Mouse (Mus musculus) testis, postnatal 10 days (tissue): ENCODE measurements around the gene Wtip.
"Not testable (repeated sequence)": the region's sequence is repeated elsewhere in the genome, so short reads cannot be mapped to it uniquely, and the experiment has no call there.

Source experiments
- DNase-seq: peaks from one replicate; pipeline ENCODE4 v3.0.0; 2021; ENCODE audit warnings: low spot score

The Wtip gene

DNA sequence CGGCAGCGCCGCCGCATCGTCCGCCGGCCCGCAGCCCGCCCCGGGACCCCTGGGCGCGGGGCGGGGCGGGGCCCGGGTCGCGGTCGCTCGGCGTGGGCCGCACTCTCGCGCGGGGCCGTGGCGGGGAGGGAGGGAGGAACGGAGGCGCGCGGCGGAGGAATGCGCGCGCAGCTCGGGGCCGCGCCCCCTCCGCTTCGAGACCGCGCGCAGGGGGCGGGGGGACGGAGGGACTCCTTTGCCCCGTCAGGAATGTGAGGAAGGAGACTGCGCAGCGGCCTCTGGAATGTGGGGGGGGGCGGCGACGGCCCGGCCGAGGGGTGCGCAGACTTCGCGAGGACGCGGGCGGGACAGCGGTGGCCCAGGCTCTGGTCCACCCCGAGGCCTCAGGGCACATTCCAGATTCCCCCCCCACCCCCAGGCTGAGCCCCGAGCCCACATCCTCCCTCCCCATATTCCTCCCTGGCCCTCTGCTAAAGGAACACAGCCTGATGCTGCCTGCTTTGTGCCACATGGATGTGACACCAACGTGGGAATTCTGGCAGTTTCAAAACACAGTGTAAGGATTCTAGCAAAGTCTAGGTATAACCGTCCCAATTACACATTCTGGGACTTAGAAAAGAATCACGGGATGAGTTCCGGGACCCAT lies at the start of gene Wtip:
Gene Wtip (minus strand): TSS at position 152 of the 646 bp plus-strand sequence.
- peak; percentile 93 for DNase-seq

DNA sequence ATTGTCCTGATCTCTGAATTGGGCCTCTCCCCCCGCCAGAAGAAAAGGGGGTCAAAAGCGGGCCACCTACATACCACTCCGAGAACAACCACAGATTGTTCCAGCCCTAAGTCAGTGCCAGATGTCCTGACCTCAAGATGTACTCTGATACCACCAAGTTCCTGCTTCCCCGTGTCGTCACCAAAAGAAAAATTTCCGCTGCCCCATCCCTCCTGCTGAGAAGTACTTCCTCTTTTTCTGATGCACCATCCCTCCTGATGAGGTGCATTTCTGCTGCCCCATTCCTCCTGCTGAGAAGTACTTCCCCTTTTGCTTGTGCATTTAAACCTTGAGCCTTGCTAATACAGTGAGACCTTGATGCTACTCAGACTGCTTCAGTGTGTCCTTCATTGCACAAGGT lies 43.2 kb upstream of the Wtip start:
- DNase-seq = not testable (repeated sequence)

DNA sequence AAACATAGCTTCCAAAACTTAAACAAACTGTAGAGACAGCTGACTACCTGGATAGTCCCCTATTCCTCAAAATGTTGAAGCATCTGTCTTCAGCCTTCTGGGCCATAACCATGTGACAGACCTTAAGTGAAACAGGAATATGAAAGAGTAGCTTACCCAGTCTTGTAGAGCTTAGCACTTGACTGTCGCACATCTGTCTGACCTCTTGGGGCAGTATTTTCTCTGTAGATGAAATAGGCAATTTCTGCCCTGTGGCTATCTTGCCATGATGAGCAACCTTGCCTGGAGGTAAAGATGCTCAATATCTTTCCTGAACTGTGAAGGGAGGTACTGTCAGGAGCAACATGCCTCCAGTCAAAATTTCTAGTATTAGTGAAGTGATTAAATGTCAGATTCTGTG lies 39.2 kb upstream of the Wtip start:
- DNase-seq = no peak

DNA sequence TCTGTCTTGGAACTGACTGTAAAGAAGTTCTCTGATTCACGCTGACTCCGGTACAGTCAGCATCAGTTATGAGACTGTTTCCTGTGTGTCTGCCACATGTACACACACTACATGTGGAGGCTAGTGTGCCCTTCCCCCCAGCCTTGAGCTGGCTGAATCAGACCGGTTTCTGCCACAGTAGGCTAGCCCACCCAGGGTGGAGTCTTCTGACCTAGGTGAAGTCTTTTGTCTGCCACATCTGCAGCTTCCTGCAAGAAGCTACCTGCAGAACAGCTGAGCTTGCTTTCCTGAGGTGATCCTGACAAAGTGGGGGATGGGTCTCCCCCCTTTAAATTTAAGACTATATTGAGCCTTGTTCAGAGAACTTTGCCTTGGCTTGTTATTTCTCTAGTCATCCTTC lies 36.4 kb upstream of the Wtip start, which contains the start of gene Uba2:
Gene Uba2 (minus strand): TSS at position 146 of the 400 bp plus-strand sequence.
- no peak for DNase-seq

DNA sequence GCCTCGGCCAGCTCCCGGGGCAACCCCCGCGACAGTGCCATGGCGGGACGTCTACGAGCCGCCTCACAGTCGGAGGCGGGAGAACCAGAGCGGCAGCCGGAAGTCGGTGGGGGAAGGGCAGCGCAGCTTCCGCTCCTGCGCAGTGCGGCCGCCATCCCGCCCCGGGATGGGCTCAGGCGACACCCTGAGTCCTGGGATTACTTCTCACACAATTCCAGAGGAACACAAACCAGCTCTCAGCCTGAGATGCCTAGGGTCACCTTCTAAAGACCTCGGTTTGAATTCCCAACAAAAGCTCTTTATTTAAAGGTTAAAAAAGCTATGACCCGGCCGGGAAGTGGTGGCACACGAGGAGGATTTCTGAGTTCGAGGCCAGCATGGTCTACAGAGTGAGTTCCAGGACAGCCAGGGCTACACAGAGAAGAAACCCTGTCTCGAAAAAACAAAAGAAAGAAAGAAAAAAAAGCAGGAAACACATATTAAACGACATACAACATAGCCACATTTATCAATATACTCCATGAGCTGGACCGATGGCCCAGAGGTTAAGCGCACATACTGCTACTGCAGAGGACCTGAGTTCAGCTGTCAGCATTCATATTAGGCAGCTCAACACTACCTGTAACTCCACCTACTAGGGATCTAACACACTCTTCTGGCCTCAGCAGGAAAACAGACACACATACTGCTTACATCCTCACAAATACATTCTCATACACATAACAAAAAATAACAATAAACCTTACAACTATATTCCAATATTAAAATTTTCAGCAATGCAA lies 35.6 kb upstream of the Wtip start:
- peak; percentile 97 for DNase-seq

DNA sequence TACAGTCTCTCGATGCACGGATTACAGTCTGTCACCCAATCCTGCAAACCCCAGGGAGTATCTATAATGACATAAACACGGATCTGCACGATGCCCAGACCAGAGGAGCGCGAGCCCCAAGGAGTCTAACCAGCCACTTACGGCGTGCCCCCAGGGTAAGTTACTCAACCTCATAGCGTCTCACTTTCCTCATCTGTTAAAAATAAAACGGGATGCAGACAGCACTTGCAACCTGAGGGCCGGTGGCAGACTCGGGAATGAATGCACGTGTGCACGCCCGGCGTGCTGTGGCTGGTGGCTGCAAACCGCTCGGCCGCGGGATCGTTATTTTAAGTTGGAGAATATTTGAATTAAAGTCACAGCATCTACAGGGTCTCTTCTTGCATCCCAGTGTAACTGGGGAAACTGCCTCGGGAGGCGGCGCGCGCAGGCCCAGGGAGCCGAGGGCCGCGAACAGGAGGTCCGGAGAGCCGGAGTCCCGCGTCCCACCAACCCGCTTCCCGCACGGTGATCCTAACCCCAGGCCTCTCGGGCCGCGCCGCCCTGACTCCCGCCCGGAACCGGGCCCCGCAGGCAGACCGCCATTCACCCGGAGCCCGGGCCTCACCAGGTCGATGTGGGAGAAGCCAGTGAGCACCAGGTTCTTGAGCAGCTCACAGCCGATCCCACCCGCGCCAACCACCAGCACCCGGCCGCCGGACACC lies 34.9 kb upstream of the Wtip start:
- peak; percentile 44 for DNase-seq

DNA sequence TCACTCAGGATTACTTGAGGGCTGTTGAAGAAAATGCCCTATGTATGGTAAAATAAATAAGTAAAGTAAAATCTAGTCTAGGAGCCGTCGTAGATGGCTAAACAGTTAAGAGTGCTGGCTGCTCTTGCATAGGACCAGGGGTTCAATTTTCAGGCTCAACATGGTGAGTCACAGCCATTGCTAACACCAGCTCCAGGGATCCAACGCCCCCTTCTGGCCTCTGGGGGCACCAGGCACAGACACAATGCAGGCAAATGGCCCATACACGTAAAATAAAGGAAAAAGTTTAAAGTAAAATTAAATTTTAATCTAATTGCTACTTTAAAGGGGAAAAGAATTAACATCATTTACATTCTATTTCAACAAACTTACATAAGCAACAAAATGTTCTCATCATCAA lies 33.8 kb upstream of the Wtip start:
- DNase-seq = no peak

DNA sequence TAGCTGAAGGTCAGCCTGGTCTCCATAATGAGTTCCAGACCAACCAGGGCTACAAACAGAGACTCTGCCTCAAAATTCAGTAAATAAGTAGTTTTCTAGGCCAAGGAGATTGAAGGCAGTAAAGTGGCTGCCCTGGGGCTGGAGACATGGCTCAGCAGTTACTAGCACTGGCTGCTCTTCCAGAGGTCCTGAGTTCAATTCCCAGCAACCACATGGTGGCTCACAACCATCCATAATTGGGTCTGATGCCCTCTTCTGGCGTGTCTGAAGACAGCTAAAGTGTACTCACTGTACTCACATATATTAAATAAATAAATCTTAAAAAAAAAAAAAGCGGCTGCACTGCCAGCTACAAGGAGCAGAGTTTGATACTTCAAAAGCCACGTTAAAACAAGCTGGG lies 32.9 kb upstream of the Wtip start:
- DNase-seq = no peak

DNA sequence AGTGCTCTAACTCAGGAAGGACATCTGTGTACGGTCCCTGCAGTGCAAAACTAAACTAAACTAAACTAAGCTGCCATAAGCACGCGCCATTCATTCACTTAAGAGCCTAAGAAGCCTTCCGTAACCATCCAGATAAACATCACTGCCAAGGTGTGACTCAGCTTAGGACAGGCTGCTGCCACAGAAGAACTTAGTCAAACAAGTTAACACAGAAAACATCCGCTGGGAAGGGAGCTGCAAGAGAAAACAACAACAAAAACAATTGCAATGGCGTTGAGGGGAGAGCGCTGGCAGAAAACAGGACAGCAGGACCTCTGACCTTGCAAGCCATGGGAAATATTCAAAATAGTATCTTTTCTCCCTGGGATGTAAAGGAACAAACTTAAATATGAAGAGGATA lies 31.6 kb upstream of the Wtip start:
- no peak for DNase-seq

DNA sequence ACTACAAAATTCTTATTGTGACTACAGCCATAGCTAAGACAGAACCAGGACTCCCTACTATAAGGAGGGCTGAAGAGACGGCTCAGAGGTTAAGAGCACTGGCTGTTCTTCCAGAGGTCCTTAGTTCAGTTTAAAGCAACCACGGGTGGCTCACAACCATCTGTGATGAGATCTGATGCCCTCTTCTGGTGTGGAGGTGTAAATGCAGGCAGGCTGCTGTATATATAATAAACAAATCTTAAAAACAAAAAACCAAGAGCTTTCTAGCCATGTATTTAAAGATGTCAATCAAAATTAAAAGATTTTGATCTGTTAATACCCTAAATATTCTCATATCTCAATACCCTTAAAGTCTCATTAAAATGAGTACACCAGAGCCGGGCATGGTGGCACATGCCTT lies 26.1 kb upstream of the Wtip start:
- no peak for DNase-seq

DNA sequence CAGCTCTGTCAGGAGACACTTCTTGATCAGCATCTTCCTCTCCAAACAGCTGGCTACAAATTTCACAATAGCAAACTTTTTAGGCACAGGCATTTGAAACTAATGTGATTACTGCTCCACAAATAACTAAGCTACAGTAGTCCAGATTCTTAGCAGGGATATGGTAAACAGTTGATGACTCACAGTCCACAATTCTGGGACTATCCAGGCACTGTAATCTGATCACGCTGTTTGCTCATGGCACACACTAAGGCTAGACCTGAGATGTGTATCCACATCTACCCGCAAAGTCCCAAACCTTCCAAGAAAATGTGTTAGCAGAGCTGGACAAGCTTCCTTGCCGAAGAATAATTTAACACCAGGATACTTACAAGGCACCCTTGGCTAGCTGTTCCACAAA lies 24.9 kb upstream of the Wtip start:
- no peak for DNase-seq

DNA sequence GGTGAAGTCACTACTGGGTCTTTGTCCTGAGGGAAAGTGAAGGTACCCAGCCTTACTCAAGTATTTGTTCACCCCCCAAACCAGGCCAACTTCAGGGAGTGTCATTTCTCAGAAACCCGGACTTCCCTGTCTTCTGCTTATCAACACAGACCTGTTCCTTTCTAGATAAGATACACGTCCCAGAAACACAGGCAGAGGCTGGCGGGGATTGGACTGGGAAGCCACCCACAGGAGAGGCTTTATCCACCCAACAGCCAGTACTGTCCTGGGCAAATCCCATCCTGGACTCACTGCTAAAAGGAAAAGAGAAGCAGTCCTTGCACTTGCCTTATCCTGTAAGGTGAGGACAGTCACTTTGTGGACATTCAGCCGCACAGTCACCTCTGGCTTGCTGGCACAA lies 14.1 kb upstream of the Wtip start:
- no peak for DNase-seq

DNA sequence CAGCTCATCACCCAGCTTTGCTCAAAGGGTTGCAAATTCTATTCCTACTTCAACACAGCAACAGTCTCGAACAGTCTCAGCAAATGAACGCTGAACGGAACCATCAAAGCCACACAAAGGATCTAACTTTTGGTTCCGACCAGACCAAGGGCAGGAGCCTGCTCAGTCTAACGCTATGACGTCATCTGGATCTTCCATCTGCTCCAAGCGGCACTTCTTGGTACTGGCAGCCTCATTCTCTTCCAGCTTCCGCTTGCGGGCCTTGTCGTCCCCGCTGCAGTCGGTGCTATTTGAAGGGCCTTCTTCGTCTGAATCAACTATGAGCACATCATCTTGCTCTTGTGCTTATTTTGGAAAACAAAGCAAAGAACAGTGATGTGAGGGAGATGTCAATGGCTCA lies 8.1 kb upstream of the Wtip start:
- DNase-seq = no peak

DNA sequence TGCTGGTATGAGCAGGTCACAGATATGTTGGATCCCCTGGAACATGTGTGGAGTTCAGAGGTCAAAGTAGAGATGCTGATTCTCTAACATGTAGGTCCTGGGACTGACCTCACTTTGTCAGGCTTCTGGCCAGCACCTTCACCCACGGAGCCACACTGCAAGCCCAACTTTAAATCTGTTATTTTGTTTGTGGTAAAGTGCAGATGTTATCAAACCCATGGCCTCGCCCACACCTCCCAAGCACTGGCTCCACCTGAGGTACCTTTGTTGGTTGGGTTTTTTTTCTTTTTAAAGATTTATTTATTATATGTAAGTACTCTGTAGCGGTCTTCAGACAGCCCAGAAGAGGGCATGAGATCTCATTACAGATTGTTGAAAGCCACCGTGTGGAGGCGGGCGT lies 6.4 kb upstream of the Wtip start:
- no peak for DNase-seq

DNA sequence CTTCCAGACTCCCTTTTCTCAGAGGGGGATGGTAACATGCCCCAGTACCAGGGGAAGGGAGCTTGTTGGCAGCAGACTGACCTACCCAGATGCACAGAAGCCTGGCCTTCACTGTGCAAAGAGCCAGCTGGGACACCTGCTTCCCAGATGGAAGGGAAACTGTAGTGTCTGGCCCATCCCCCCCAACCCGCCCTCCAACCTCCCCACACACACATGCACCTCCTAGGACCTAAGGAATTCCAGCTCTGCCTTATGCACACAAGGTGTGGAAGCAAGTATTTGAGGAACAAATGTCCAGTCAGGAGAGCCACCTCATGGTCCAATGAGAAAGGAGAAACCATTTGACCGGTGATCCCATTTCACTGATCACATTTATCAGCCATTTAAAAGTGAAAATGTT lies 1.3 kb upstream of the Wtip start:
- DNase-seq = no peak

DNA sequence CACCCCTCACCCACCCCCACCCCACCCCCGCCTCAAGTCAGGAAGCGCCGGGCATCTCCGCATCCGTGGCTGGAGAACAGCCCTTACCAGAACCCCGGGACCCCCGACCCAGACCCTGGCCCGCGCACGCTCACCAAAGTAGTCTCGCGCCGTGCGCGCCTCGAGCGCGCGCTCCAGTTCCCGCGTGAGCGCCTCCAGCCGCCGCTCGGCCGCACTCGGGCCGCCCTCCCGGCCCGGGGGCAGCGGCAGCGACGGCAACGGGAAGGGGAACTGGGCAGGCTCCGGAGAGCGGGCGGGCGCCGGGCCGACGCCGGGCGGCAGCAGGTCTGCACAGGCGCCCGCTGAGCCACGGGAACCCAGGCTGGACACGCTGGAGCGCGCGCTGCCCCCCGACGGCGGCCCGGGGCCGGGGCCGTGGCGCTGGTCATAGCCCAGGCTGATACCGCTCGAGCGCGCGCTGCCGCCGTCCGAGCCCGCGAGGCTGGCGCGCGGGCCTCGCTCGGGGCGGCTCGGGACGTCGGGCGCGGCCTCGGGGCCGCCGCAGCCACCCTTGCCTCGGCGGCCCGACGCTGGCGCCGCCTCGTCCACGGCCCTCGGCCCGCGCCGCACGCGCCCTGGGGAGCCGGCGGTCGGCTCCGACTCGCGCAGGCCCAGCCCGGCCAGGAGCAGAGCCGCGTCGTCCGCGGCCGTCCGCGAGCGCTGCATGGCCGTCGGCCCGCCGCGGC lies 551 bp downstream of the Wtip start:
- peak; percentile 63 for DNase-seq

DNA sequence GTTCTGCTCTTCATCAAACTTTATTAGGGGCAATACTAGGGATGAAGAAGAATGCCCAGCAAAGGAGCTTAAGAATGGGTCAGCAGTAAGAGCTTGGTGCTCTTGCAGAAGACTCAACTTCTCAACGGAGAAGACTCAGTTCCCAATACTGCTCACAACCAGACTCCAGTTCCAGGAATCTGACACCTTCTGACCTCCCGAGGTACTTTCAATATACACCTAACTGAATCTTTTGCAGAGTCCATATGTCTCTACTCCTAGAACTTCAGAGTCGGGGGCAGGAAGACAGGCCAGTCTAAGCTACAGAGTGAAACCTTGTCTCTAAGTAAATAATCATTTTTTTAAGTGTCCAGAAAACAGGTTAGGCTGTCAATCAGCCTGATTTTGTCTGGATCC lies 1.1 kb downstream of the Wtip start:
- DNase-seq = no peak

DNA sequence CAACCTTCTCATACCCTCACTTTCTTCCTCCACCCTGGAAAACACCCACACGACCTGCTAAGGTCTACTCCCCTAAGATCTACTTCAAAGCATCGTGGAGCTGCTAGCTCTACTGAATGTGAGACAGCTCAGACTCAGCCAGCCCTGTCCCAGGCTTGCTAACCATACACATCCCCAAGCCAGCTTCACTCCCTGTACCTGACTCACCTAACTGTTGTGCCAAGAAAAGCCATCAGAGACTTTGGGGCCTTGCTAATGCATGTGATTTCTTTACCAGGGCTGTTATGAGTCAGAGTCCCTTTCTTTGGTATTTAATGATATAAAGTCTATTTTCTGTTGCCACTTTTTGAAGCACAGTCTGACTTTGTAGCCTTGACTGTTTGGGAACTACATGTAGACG lies 1.9 kb downstream of the Wtip start:
- no peak for DNase-seq

DNA sequence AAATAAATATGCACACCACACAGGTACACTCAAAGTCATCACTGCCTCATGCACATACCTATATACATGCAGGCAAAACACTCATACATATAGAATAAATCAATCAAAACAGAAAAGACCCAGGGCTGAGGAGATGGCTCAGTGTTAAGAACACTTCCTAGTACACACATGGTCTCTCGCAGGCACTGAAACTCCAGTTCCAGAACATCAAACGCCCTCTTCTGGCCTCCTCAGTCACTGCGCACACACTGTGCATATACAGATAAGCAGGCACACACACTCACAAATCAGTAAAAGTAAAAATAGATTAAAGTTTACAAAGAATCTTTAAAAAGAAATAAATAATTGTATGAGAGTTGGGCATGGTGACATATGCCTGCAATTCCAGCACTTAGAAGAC lies 6.8 kb downstream of the Wtip start:
- no peak for DNase-seq

DNA sequence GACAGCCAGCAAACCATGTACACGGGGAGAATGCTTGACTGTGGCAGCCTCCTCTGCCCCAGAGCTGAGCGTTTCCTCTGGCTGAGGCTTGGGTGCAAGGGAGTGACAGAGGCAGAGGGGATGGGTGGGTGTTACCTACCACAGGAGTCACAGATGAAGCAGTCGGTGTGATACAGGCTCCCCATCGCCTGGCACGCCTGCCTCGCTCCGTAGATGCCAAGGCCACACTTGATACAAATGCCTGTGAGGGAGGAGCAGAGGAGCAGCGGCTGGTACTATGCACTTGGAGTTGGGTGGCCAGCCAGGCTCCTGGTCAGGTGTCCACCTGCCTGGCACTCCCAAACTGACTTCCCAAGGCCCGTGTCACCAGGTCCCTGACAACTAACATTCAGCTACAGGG lies 7.7 kb downstream of the Wtip start:
- DNase-seq = no peak

DNA sequence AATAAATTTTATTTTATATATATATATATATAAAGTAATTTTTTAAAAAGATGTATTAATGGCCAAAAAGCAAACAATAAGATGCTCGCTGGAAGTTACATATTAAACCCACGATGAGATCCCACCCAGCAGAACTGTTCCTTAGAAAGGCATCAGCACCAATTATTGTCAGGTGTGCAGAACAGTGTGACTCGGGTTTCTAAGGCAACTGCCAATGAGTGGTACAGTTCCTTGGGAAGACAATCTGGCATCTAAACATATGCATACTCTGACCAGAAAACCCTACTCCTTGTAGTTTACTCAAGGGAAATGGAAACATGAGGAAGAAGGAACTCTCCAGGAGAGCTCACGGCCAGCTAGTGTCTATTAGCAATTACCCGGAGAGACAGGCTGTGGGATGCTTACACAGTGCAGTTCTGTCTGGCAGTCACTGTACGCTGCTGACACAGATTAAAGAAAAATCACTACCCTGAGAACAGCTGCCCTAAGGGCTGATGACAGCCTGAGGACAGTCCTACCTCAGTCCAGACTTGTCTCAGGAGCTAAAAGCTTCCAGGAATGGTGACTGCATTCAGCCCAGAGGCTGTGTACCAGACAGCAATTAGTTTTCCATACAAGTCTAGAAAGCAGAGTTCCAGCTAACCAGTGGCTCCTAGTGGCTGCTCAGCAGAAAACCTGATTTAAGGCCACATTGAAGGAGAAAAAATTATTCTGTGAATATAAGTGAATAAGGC lies 9.9 kb downstream of the Wtip start:
- DNase-seq = no peak

DNA sequence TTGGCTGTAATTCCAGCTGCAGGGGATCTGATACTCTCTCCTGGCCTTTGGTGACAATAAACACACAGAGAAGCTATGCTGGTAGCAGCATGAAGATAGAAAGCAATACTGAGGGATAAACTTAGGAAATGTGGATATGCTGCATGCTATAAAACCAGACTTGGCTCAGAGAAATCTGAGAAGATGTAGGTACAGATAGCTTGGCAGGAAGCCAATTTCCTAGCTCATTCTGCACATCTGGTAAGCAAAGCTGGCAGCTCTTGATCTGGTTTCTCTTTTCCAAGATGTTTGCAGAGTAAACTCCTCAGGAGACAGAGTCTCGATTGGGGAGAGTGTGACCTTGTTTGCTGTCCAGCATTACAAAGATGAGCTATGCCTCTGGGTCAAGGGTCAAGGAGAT lies 12.4 kb downstream of the Wtip start:
- not testable (repeated sequence) for DNase-seq
